Mouse (Mus musculus) intestine, postnatal 0 days (tissue): ENCODE results near the gene Slfnl1. TPM values are rescaled to one million over a fixed set of nuclear protein-coding genes. Genes with fewer than 3 reads are reported as not detected.

Experiments used
- ATAC-seq: fragments of 200-750 bp; cut with Nextera tagmentation; 2 replicates; pipeline ENCODE4 v1.8.0; 2017; ENCODE audit warnings: mild to moderate bottlenecking, moderate TSS enrichment, moderate library complexity
- H3K27ac ChIP-seq: fragments of 300-500 bp; sonication (generic); 2 replicates; pipeline ENCODE4 v1.5.1; 2014; ENCODE audit warnings: mild to moderate bottlenecking, low read depth, low read length, moderate library complexity
- H3K27me3 ChIP-seq: fragments of 300-500 bp; sonication (generic); replicated peaks from 2 replicates; pipeline ENCODE4 v1.6.1; 2014; ENCODE audit warnings: low read length, mixed read lengths; ENCODE audit not compliant: control insufficient read depth, insufficient read depth
- H3K36me3 ChIP-seq: fragments of 300-500 bp; sonication (generic); 2 replicates; pipeline ENCODE4 v1.6.1; 2014; ENCODE audit warnings: mild to moderate bottlenecking, moderate library complexity; ENCODE audit not compliant: control insufficient read depth, insufficient read depth
- H3K4me1 ChIP-seq: fragments of 300-500 bp; sonication (generic); replicated peaks from 2 replicates; pipeline ENCODE4 v1.6.1; 2014; ENCODE audit warnings: antibody characterized with exemption, low read length, mixed read lengths; ENCODE audit not compliant: control insufficient read depth, insufficient read depth
- H3K4me2 ChIP-seq: fragments of 300-500 bp; sonication (generic); replicated peaks from 2 replicates; pipeline ENCODE4 v1.6.1; 2014; ENCODE audit warnings: low read depth, mild to moderate bottlenecking, moderate library complexity
- H3K4me3 ChIP-seq: fragments of 300-500 bp; sonication (generic); 2 replicates; pipeline ENCODE4 v1.5.1; 2014; ENCODE audit warnings: low read depth, low read length
- H3K9ac ChIP-seq: fragments of 300-500 bp; sonication (generic); 2 replicates; pipeline ENCODE4 v1.6.1; 2014; ENCODE audit warnings: mild to moderate bottlenecking, low read depth, low read length
- H3K9me3 ChIP-seq: fragments of 300-500 bp; sonication (generic); 2 replicates; pipeline ENCODE4 v1.6.1; 2016; ENCODE audit warnings: mixed run types; ENCODE audit not compliant: control insufficient read depth
- CTCF ChIP-seq: sonication (generic); IDR thresholded peaks from 2 replicates; pipeline ENCODE4 v1.5.1; 2016; ENCODE audit warnings: low read depth, mild to moderate bottlenecking, control low read depth, antibody characterized with exemption, moderate library complexity
- WGBS: fragments of 180-500 bp; shearing (Covaris S2); extraction: QIAGEN DNeasy Blood & Tissue Kit; methylation state at CpG from one replicate; pipeline ENCODE4 v1.1.7; 2014; 5-methylcytosine and 5-hydroxymethylcytosine counted together
- polyA plus RNA-seq: library from polyadenylated mRNA; unstranded; fragments of >200 nt; fragmentation: Nextera tagmentation; extraction: Ambion mirVana; gene quantifications from 2 replicates; pipeline ENCODE4 v1.2.1, GENCODE M21; 2015

Gene Slfnl1
- polyA plus RNA-seq, 1 experiment from 2014 or later, result not detected

DNA sequence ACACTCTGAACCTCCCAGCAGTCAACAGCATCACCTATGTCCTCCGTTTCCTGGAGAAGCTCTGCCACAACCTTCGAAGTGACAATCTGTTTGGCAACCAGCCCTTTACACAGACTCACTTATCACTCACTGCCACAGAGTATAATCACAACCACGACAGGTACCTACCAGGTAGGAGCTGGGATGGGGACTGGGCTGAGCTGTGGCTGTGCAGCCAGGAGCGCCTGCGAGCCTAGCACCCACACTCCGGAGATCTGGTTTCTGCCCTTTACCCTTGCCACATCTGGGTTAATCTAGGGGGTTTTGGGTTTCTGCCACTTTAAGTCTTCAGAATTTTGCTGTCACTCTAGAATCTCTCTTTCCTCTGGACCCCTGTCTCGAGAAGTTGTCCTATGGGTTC is 15.1 kb upstream of the Slfnl1 start:
- peak overlapping the region; percentile 23; the same call in 1 of the 2 replicates for H3K9ac ChIP-seq
- H3K4me1 ChIP-seq, result 0 out of 2 replicates have a peak, but pooled peaks cover 5% of the 10 kb centered on the region
- peak overlapping the region; percentile 90 for H3K27ac ChIP-seq
- peak; percentile 66 for ATAC-seq
- H3K27me3 ChIP-seq, result no peaks in the 10 kb centered on the region
- peak overlapping the region; percentile 26 for H3K4me3 ChIP-seq
- H3K4me2 ChIP-seq, result peak overlapping the region; percentile 56
- peaks cover 17% of the 10 kb centered on the region; the same call in 1 of the 2 replicates for H3K36me3 ChIP-seq
- 60% methylated on average over 7 of the region's 7 CpGs for WGBS
- H3K9me3 ChIP-seq, result no peaks in the 10 kb centered on the region
- TF ChIP-seq CTCF, result no peak

DNA sequence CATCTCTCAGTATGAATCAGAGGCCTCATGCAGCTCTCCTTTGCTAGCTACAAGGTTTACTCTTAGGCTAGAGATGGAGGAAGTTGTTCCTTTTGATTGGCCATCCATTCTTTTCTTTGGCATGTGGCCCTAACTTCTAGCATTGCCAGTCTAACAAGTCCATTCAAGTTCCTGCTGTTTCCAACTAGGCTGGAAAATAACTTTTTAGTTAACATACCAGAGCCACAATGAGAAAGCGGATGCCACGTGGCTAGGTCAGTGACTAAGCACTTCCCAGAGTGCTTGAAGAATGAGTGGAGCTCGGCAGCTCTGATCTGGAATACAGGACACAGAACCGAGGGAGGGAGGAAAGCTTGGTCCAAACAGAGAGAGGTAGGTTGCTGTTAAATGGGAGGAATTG is 14.7 kb upstream of the Slfnl1 start:
- peak overlapping the region; percentile 23; the same call in 1 of the 2 replicates for H3K9ac ChIP-seq
- TF ChIP-seq CTCF, result no peak
- no peak for ATAC-seq
- peak overlapping the region; percentile 90 for H3K27ac ChIP-seq
- peak overlapping the region; percentile 56 for H3K4me2 ChIP-seq
- 0 out of 2 replicates have a peak, but pooled peaks cover 5% of the 10 kb centered on the region for H3K4me1 ChIP-seq
- 49% methylated on average over 4 of the region's 4 CpGs for WGBS
- peaks cover 18% of the 10 kb centered on the region; the same call in 1 of the 2 replicates for H3K36me3 ChIP-seq
- no peaks in the 10 kb centered on the region for H3K9me3 ChIP-seq
- no peaks in the 10 kb centered on the region for H3K27me3 ChIP-seq
- H3K4me3 ChIP-seq, result peak overlapping the region; percentile 26

DNA sequence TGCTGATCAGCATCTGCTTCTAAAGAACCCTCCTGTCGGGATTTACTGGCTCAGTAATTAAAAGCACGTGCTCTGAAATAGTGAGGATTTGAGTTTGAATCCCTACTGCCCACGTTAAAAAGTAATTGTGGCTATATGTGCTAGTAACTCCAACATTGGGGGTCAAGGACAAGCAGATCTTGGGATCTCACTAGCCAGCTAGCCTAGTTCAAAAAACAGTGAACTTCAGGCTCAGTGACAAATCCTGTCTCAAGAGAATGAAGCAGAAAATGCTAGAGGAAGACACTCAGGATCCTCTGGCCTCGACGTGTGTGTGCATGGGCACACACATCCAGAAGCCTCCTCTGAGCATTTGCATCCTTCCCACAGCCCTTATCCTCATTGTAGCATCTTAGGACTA is 10.3 kb upstream of the Slfnl1 start:
- WGBS, result 89% methylated on average over 5 of the region's 5 CpGs
- H3K36me3 ChIP-seq, result peaks cover 52% of the 10 kb centered on the region

DNA sequence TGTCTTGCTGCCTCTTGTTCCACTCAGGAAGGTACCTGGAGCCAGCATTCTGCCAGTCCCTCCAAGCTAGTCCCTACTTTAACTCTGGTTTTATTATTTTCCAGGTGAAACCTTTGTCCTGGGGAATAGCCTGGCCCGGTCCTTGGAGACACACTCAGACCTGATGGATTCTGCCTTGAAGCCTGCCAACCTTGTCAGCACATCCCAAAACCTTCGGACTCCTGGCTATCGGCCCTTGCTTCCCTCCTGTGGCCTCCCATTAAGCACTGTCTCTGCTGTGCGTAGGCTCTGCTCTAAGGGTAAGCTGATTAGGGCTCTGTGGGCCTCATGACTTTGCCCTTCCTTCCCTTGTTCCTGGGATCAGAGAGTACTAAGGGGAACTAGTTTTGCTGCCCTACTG is 9.7 kb upstream of the Slfnl1 start:
- Histone ChIP-seq H3K4me2 (no peak overlapping the region), H3K4me3 (no peak overlapping the region), H3K27me3 (no peaks in the 10 kb centered on the region), H3K4me1 (no peaks in the 10 kb centered on the region), H3K36me3 (peaks cover 54% of the 10 kb centered on the region), H3K27ac (no peak overlapping the region), H3K9ac (no peak overlapping the region), H3K9me3 (no peaks in the 10 kb centered on the region)
- no peak for TF ChIP-seq CTCF
- WGBS, result 51% methylated on average over 4 of the region's 4 CpGs
- ATAC-seq, result 0 out of 2 replicates have a peak, but pooled peaks have one; percentile 38

More for the DNA sequence above, 10.3 kb upstream of the Slfnl1 start:
- Histone ChIP-seq H3K4me1 (no peaks in the 10 kb centered on the region), H3K27ac (no peak overlapping the region), H3K4me3 (no peak overlapping the region), H3K9ac (no peak overlapping the region), H3K4me2 (no peak overlapping the region), H3K27me3 (no peaks in the 10 kb centered on the region), H3K9me3 (no peaks in the 10 kb centered on the region)
- no peak for ATAC-seq
- no peak for TF ChIP-seq CTCF

DNA sequence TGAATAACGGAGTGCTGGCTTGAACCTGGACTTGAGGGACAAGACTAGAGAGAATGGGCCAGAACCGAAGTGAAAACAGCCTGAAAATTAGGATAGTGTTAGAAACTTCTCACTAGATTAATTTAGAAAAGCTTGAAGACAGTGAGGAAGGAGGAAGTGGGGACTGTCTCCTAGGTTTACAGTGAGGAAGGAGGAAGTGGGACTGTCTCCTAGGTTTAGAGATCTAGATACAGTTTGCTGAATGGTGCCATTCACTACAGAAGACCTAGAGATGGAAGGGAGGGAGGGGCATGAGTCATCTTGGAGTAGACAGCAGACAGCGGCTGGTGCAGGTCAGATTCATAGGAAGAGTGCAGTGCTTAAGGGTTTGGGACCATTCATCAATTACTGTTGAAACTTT is 8.9 kb upstream of the Slfnl1 start:
- no peaks in the 10 kb centered on the region for H3K27me3 ChIP-seq
- H3K36me3 ChIP-seq, result peaks cover 61% of the 10 kb centered on the region
- H3K4me3 ChIP-seq, result no peak overlapping the region
- H3K4me1 ChIP-seq, result no peaks in the 10 kb centered on the region
- H3K4me2 ChIP-seq, result no peak overlapping the region
- no peak overlapping the region for H3K9ac ChIP-seq
- no peak for TF ChIP-seq CTCF
- 86% methylated on average over 3 of the region's 3 CpGs for WGBS
- no peak overlapping the region for H3K27ac ChIP-seq
- no peaks in the 10 kb centered on the region for H3K9me3 ChIP-seq
- no peak for ATAC-seq

DNA sequence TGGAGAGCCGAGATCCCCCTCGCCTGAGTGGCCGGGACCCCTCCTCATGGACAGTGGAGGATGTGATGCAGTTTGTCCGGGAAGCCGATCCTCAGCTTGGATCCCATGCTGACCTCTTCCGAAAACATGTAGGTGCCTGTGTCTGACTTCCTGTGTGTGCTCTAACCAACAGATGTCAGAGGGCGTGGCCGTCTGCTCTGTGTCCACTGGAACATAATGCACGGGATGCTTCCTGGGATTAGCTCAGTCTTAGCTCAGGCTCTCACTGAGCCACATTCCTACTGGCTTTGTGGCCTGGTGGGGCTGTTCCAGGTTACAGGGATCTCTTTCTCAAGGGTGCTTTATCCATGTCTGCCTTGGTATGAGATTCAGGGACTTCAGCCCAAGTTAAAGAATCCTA is 3.9 kb upstream of the Slfnl1 start:
- ATAC-seq, result no peak

DNA sequence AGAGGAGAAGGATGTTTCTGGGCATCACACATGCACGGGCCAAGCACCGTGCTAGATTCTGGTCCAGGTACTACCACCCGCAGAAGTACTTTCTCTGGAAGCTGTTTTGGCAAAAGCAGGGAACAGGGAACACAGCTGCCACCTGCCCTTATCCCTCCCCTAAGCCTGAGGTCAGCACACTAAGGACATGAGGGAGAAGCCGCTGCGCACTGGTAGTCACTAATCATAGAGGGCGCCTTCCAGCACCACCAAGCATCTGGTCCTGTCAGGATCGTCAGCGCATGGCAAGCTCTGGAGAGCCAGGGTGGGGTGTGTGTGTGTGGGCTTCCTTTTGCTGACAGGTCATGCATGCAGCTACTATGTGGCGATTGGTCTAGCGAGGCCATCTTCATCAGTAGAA is 6.6 kb downstream of the Slfnl1 start:
- Histone ChIP-seq H3K27me3 (no peaks in the 10 kb centered on the region), H3K4me1 (no peaks in the 10 kb centered on the region), H3K27ac (no peak overlapping the region), H3K4me2 (no peak overlapping the region), H3K9me3 (no peaks in the 10 kb centered on the region), H3K9ac (no peak overlapping the region), H3K4me3 (no peak overlapping the region), H3K36me3 (peaks cover 46% of the 10 kb centered on the region)
- TF ChIP-seq CTCF, result no peak
- ATAC-seq, result no peak
- WGBS, result 96% methylated on average over 10 of the region's 10 CpGs

More for the DNA sequence above, 3.9 kb upstream of the Slfnl1 start:
- Histone ChIP-seq H3K27ac (no peak overlapping the region), H3K9ac (no peak overlapping the region), H3K4me3 (no peak overlapping the region), H3K9me3 (no peaks in the 10 kb centered on the region), H3K36me3 (peaks cover 69% of the 10 kb centered on the region), H3K4me1 (no peaks in the 10 kb centered on the region), H3K27me3 (no peaks in the 10 kb centered on the region), H3K4me2 (no peak overlapping the region)
- no peak for TF ChIP-seq CTCF
- 84% methylated on average over 9 of the region's 9 CpGs for WGBS
